9 mouse cellular contexts compared by ENCODE assay signal in genomic region chr13:109881161-109881857, GRCm38 (mm10).
DNase-seq lines count a peak whose midpoint lies in the region; ATAC-seq and TF ChIP-seq lines count a peak whose summit lies in the region.
"Had no signal": no experiment of that assay in that cellular context is flagged by ENCODE, and none has a peak within 500 bp of the region (broad histone marks: within the 10 kb centered on the region; RNA-seq: fewer than 3 reads in every experiment).

No protein-coding gene starts in this region.

- ATAC-seq in liver, postnatal 0 days, result peak; percentile 99
- ATAC-seq in stomach, embryonic 15.5 days (ENCODE audit: insufficient read depth, low FRiP score, low read depth), result peak; percentile 53; the same call in 1 of the 2 replicates
- ATAC-seq in frontal cortex, adult (ENCODE audit: low TSS enrichment), result no peak

- no peaks in the 10 kb centered on the region for H3K9me3 ChIP-seq in liver, postnatal 0 days (ENCODE audit: low read length)
- no peaks in the 10 kb centered on the region for H3K9me3 ChIP-seq in stomach, embryonic 15.5 days
- H3K9me3 ChIP-seq: liver, embryonic 13.5 days had no signal

- TF ChIP-seq EP300 in liver, postnatal 0 days (IDR thresholded peaks at IDR 0.05; ENCODE audit: low read depth), result peak; percentile 63; the same call in 1 of the 2 replicates

- peak overlapping the region; percentile 64 for H3K27ac ChIP-seq in liver, postnatal 0 days (ENCODE audit: low read depth)
- H3K27ac ChIP-seq in stomach, embryonic 15.5 days, result no peak overlapping the region
- H3K27ac ChIP-seq: liver, embryonic 13.5 days had no signal

- WGBS in liver, postnatal 0 days (ENCODE audit: insufficient replicate concordance), result 73% methylated on average over 11 of the region's 11 CpGs
- 66% methylated on average over 11 of the region's 11 CpGs for WGBS in stomach, embryonic 15.5 days

- peak; percentile 80 for DNase-seq in liver, postnatal 0 days
- no peak for DNase-seq in liver
- DNase-seq in adrenal gland, postnatal 10 days, result peak; percentile 84
- DNase-seq in kidney, postnatal 25 days, result peak; percentile 72 to 85
- no peak for DNase-seq in left cerebral cortex, postnatal 10 days (ENCODE audit: extremely low spot score in 1 of 2, low spot score in 2 of 2)
- DNase-seq: liver, embryonic 13.5 days; thymus, postnatal 4 days had no signal

- intact Hi-C loops in left cerebral cortex, postnatal 10 days (cut with DNase I), result no loop called here

- H3K36me3 ChIP-seq in liver, postnatal 0 days (replicated peaks; ENCODE audit: insufficient read depth, low read length), result no peaks in the 10 kb centered on the region
- H3K36me3 ChIP-seq in stomach, embryonic 15.5 days, result no peaks in the 10 kb centered on the region
- H3K36me3 ChIP-seq: liver, embryonic 13.5 days had no signal

- H3K4me2 ChIP-seq in liver, postnatal 0 days (ENCODE audit: low read depth, low read length), result no peak overlapping the region
- H3K4me2 ChIP-seq in stomach, embryonic 15.5 days, result no peak overlapping the region
- H3K4me2 ChIP-seq: liver, embryonic 13.5 days had no signal

- no peaks in the 10 kb centered on the region for H3K27me3 ChIP-seq in liver, postnatal 0 days (ENCODE audit: insufficient read depth, low read length)
- no peaks in the 10 kb centered on the region for H3K27me3 ChIP-seq in stomach, embryonic 15.5 days (replicated peaks)
- H3K27me3 ChIP-seq: liver, embryonic 13.5 days had no signal

- no peak overlapping the region for H3K4me3 ChIP-seq in liver, postnatal 0 days (ENCODE audit: low read depth, low read length)
- H3K4me3 ChIP-seq in stomach, embryonic 15.5 days (replicated peaks), result no peak overlapping the region
- H3K4me3 ChIP-seq: liver, embryonic 13.5 days had no signal

- H3K4me1 ChIP-seq in liver, postnatal 0 days (ENCODE audit: insufficient read depth), result peaks cover 6% of the 10 kb centered on the region; the same call in 1 of the 2 replicates
- no peaks in the 10 kb centered on the region for H3K4me1 ChIP-seq in stomach, embryonic 15.5 days
- H3K4me1 ChIP-seq: liver, embryonic 13.5 days had no signal

- no peak for TF ChIP-seq CTCF in liver, postnatal 0 days (IDR thresholded peaks at IDR 0.05; ENCODE audit: low read depth)

- H3K9ac ChIP-seq in liver, postnatal 0 days (replicated peaks), result no peak overlapping the region
- no peak overlapping the region for H3K9ac ChIP-seq in stomach, embryonic 15.5 days
- H3K9ac ChIP-seq: liver, embryonic 13.5 days had no signal

Comparison
In these comparisons a context has a peak if more than half of its experiments do, and no peak if none do; other contexts are left out.
1. DNase-seq: peak in liver, postnatal 0 days (single experiment), adrenal gland, postnatal 10 days (single experiment) and kidney, postnatal 25 days (2 of 2); none in liver (single experiment) and left cerebral cortex, postnatal 10 days (0 of 2).